Mouse (Mus musculus) kidney, embryonic 14.5 days (tissue): ENCODE measurements around the gene Ntmt1. TPM values are rescaled to one million over a fixed set of nuclear protein-coding genes. Genes with fewer than 3 reads are reported as not detected.

Experiments
- ATAC-seq: fragments of 200-750 bp; cut with Nextera tagmentation; 2 replicates; pipeline ENCODE4 v1.8.0; 2017; ENCODE audit warnings: moderate number of reproducible peaks, mild to moderate bottlenecking, moderate TSS enrichment, moderate library complexity; ENCODE audit not compliant: low FRiP score, low TSS enrichment
- H3K27ac ChIP-seq: fragments of 300-500 bp; sonication (generic); 2 replicates; pipeline ENCODE4 v1.5.1; 2014; ENCODE audit warnings: low read depth, mild to moderate bottlenecking, low read length, moderate library complexity, mixed read lengths
- H3K27me3 ChIP-seq: fragments of 300-500 bp; sonication (generic); 2 replicates; pipeline ENCODE4 v1.6.1; 2014; ENCODE audit warnings: mild to moderate bottlenecking, low read length; ENCODE audit not compliant: control insufficient read depth, insufficient read depth
- H3K36me3 ChIP-seq: fragments of 300-500 bp; sonication (generic); 2 replicates; pipeline ENCODE4 v1.6.1; 2014; ENCODE audit warnings: low read length, mixed read lengths; ENCODE audit not compliant: control insufficient read depth, insufficient read depth
- H3K4me1 ChIP-seq: fragments of 300-500 bp; sonication (generic); 2 replicates; pipeline ENCODE4 v1.6.1; 2014; ENCODE audit warnings: low read length, mixed read lengths; ENCODE audit not compliant: control insufficient read depth, insufficient read depth
- H3K4me2 ChIP-seq: fragments of 300-500 bp; sonication (generic); replicated peaks from 2 replicates; pipeline ENCODE4 v1.6.1; 2014; ENCODE audit warnings: low read depth, mild to moderate bottlenecking, low read length
- H3K4me3 ChIP-seq: fragments of 300-500 bp; sonication (generic); 2 replicates; pipeline ENCODE4 v1.5.1; 2014; ENCODE audit warnings: mild to moderate bottlenecking, low read length
- H3K9ac ChIP-seq: fragments of 300-500 bp; sonication (generic); 2 replicates; pipeline ENCODE4 v1.6.1; 2014; ENCODE audit warnings: low read depth, mild to moderate bottlenecking, low read length, moderate library complexity
- H3K9me3 ChIP-seq: fragments of 300-500 bp; sonication (generic); 2 replicates; pipeline ENCODE4 v1.6.1; 2016; ENCODE audit warnings: low read length; ENCODE audit not compliant: control insufficient read depth
- WGBS: fragments of 180-500 bp; shearing (Covaris S2); extraction: QIAGEN DNeasy Blood & Tissue Kit; methylation state at CpG from one replicate; pipeline ENCODE4 v1.1.7; 2014; 5-methylcytosine and 5-hydroxymethylcytosine counted together
- polyA plus RNA-seq: library from polyadenylated mRNA; unstranded; fragments of >200 nt; fragmentation: Nextera tagmentation; extraction: Ambion mirVana; gene quantifications from 2 replicates; pipeline ENCODE4 v1.2.1, GENCODE M21; 2014

Ntmt1 gene
- polyA plus RNA-seq, 1 experiment from 2014 or later, result 95.6 TPM

DNA sequence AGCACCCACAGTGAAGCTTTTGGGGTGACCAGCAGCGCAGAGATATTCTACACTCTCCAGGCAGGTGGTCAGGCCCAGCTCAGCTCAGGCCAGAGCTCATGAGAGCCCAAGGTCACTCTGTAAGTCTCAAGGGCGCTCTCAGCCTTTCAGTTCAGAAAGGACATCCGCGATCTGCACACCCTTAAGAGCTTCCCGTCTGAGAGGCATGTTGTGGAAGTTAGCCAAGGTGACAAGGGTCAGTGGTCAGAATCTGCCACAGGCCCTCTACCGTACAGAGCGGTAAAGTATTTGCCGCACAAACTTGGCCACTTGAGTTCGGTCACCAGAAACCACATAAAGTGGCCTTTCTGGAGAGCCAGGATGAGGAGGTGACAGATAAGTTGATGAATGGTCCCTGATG, 55.9 kb downstream of the Ntmt1 start:
- Histone ChIP-seq H3K9me3 (no peaks in the 10 kb centered on the region), H3K27me3 (no peaks in the 10 kb centered on the region), H3K9ac (no peak overlapping the region), H3K4me1 (peaks cover 19% of the 10 kb centered on the region), H3K27ac (no peak overlapping the region), H3K4me3 (no peak overlapping the region), H3K4me2 (no peak overlapping the region), H3K36me3 (no peaks in the 10 kb centered on the region)
- WGBS, result 37% methylated on average over 9 of the region's 9 CpGs
- ATAC-seq, result no peak

- Histone ChIP-seq H3K36me3 (no peaks in the 10 kb centered on the region), H3K4me1 (peaks cover 19% of the 10 kb centered on the region), H3K27me3 (no peaks in the 10 kb centered on the region), H3K9me3 (no peaks in the 10 kb centered on the region), H3K4me3 (peak overlapping the region; percentile 27), H3K27ac (no peak overlapping the region), H3K4me2 (peak overlapping the region; percentile 55), H3K9ac (peak overlapping the region; percentile 43; the same call in 1 of the 2 replicates)
- peak; percentile 61 for ATAC-seq
- 1% methylated on average over 29 of the region's 35 CpGs for WGBS
Measured at GRCm38 (mm10) chr2:30864968-30865381, 57.3 kb downstream of the Ntmt1 start.

DNA sequence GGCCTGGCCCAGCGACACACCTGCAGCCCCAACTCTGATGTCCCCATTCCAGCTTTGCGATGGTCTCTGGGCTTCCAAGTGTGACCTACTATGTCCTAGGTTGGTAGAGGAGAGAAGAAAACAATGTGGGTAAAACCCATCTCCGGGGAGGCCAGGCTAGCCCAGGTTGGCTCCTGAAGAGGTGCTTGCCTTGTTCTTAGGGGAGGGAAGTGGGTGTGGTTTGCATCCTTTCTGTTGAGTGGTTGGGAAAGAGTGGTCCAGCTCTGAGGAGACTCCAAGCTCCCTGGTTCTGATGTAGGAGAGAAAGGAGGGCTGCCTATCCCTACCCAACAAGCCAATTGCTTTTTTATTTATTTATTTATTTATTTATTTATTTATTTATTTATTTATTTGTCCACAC, 57.8 kb downstream of the Ntmt1 start:
- Histone ChIP-seq H3K4me1 (peaks cover 19% of the 10 kb centered on the region), H3K27ac (no peak overlapping the region), H3K36me3 (no peaks in the 10 kb centered on the region), H3K27me3 (no peaks in the 10 kb centered on the region), H3K9ac (no peak overlapping the region), H3K4me2 (peak overlapping the region; percentile 55), H3K4me3 (peak overlapping the region; percentile 27; the same call in 1 of the 2 replicates), H3K9me3 (no peaks in the 10 kb centered on the region)
- WGBS, result 48% methylated on average over 3 of the region's 3 CpGs
- ATAC-seq, result 0 out of 2 replicates have a peak, but pooled peaks have one; percentile 2

GRCm38 (mm10) chr2:30870863-30871262, 63.2 kb downstream of the Ntmt1 start:
- Histone ChIP-seq H3K27ac (no peak overlapping the region), H3K9ac (no peak overlapping the region), H3K4me3 (no peak overlapping the region), H3K27me3 (no peaks in the 10 kb centered on the region), H3K4me1 (peaks cover 11% of the 10 kb centered on the region), H3K9me3 (no peaks in the 10 kb centered on the region), H3K4me2 (no peak overlapping the region), H3K36me3 (no peaks in the 10 kb centered on the region)
- WGBS, result 79% methylated on average over 8 of the region's 8 CpGs
- no peak for ATAC-seq

Other genes starting within 250 kb of the Ntmt1 start
- gene Cstad, start 212.8 kb upstream of the Ntmt1 start, polyA plus RNA-seq, result 0.91 and 1.7 TPM in 2 replicates
- gene 1700001O22Rik, start 4.2 kb upstream of the Ntmt1 start, polyA plus RNA-seq, result 3.8 and 4.2 TPM in 2 replicates
- 29.7 and 33.3 TPM in 2 replicates for gene Asb6, start 22.5 kb downstream of the Ntmt1 start, polyA plus RNA-seq
- gene Prrx2, start 27.1 kb downstream of the Ntmt1 start, polyA plus RNA-seq, result 15.3 and 20.1 TPM in 2 replicates
- gene Ptges, start 122.0 kb downstream of the Ntmt1 start, polyA plus RNA-seq, result 6.1 and 7.2 TPM in 2 replicates
- 31.0 and 39.3 TPM in 2 replicates for gene Tor1b, start 145.1 kb downstream of the Ntmt1 start, polyA plus RNA-seq
- gene Tor1a, start 160.1 kb downstream of the Ntmt1 start, polyA plus RNA-seq, result 71.8 and 80.6 TPM in 2 replicates
- 48.7 and 52.7 TPM in 2 replicates for gene BC005624, start 174.4 kb downstream of the Ntmt1 start, polyA plus RNA-seq
- gene Usp20, start 174.5 kb downstream of the Ntmt1 start, polyA plus RNA-seq, result 8.7 and 12.5 TPM in 2 replicates